Mouse (Mus musculus) adrenal gland, adult 18-20 months (tissue): ENCODE measurements at regions not wholly inside any gene's neighbourhood (a gene's known extent, or its start where the extent isn't known, plus 50 kb on each side); places are given as distances from the start of the nearest gene placed in this dataset.

Experiments used
- DNase-seq, 2 experiments: peaks; one replicate each; pipeline ENCODE4 v3.0.0; 2021 to 2022; ENCODE audit warnings: low spot score in 2 of 2

- peak in 1 of 2 experiments; percentile 7 for DNase-seq
These were observed 877.9 kb downstream of the A830018L16Rik start for GRCm38 (mm10) chr1:12291787-12292186.

GRCm38 (mm10) chr1:12318029-12318428 is 904.1 kb downstream of the A830018L16Rik start:
- no peak for DNase-seq

GRCm38 (mm10) chr1:12334186-12334585 is 920.3 kb downstream of the A830018L16Rik start:
- no peak for DNase-seq

GRCm38 (mm10) chr1:12344726-12345438 is 931.0 kb downstream of the A830018L16Rik start:
- DNase-seq, result no peak

GRCm38 (mm10) chr1:12345439-12345819 is 931.5 kb downstream of the A830018L16Rik start:
- no peak for DNase-seq

- DNase-seq, result no peak
These were observed 940.6 kb downstream of the A830018L16Rik start for GRCm38 (mm10) chr1:12354531-12354930.

- DNase-seq, result no peak
These were observed 954.0 kb downstream of the A830018L16Rik start for GRCm38 (mm10) chr1:12367872-12368271.

- no peak for DNase-seq
These were observed 959.1 kb downstream of the A830018L16Rik start for GRCm38 (mm10) chr1:12372968-12373367.

- DNase-seq, result no peak
These were observed 984.4 kb downstream of the A830018L16Rik start for GRCm38 (mm10) chr1:12398146-12398884.

- no peak for DNase-seq
These were observed 991.7 kb downstream of the A830018L16Rik start for GRCm38 (mm10) chr1:12405391-12406270.

GRCm38 (mm10) chr1:12409738-12410523 is 996.0 kb downstream of the A830018L16Rik start:
- no peak for DNase-seq

- DNase-seq, result no peak
These were observed 996.6 kb downstream of the A830018L16Rik start for GRCm38 (mm10) chr1:12410524-12410886.

GRCm38 (mm10) chr1:12424510-12424909 is 1010.6 kb downstream of the A830018L16Rik start:
- DNase-seq, result no peak

GRCm38 (mm10) chr1:12437894-12438293 is 1024.0 kb downstream of the A830018L16Rik start:
- no peak for DNase-seq

- DNase-seq, result no peak
These were observed 1052.3 kb downstream of the A830018L16Rik start for GRCm38 (mm10) chr1:12466255-12466654.

GRCm38 (mm10) chr1:12478983-12479763 is 1065.3 kb downstream of the A830018L16Rik start:
- DNase-seq, result no peak

- no peak for DNase-seq
These were observed 1086.5 kb downstream of the A830018L16Rik start for GRCm38 (mm10) chr1:12500442-12500841.

GRCm38 (mm10) chr1:12507997-12508396 is 1094.1 kb downstream of the A830018L16Rik start:
- no peak for DNase-seq

- DNase-seq, result no peak
These were observed 1096.4 kb downstream of the A830018L16Rik start for GRCm38 (mm10) chr1:12510129-12510816.
